Mouse (Mus musculus): ENCODE data around the gene Ppme1.

The Ppme1 gene

DNA sequence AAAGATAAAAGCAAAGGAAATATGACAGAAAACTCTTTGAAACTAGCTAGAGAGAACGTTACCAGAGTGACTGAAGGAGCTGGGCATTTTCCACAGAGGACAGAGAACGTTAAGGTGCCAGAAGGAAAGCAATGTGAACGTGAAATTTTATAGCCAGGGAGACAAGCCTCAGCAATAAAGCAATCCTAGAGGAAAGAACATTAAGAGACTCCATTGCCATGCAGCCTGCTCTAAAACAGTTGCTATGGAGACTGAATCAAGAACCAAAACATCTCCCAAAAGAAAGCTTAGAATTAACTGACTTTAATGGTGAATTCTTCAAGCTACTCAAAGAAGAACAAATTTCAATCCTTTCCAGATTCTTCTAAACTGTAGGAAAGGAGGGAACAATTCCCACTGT is 88.8 kb downstream of the Ppme1 start:
- no peak for ATAC-seq (ENCODE audit: insufficient number of reproducible peaks, low FRiP score, low TSS enrichment)

DNA sequence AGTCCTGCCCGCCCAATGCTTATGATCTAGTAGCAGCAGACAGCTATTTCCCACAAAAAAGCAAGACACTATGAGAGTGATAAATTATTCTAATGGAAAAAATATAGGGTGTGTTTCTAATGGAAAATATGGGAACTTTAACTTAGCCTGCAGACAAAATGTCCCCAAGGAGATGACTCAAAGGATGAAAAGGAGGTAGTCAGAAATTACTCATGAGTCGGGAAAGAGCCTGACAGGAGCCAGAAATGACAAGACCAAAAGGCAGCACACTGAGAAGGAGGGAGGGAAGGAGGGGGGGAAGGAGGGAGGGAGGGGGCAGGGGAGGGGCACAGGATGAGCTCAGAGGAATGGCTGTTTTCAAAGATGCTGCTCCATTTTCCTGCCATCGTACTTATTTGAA is 90.5 kb downstream of the Ppme1 start:
- ATAC-seq (ENCODE audit: insufficient number of reproducible peaks, low FRiP score, low TSS enrichment) = no peak

DNA sequence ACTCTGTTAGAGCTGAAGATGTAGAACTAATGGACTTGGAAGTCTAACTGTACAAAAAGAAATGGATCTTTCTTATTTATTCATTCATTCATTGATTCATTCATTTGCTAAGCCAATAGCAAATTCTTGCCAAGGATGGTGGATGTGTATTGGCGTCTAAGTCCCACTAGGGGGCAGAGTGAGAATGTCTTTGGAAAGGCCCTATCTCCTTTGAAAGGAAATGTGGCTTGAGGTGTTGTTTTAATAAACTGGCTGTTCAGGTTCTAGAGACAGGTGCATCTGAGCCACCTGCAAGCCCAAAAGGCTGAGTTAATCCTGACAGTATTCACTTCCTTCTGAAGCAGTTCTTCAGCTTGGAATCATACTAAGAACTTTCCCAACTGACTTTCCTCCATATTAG is 92.3 kb downstream of the Ppme1 start:
- no peak for ATAC-seq (ENCODE audit: insufficient number of reproducible peaks, low FRiP score, low TSS enrichment)
